Mouse (Mus musculus): ENCODE results near the gene Commd7. TPM values are rescaled to one million over a fixed set of nuclear protein-coding genes. Genes with fewer than 3 reads are reported as not detected.

The Commd7 gene
- polyA plus RNA-seq, 1 experiment from 2014 or later, result 74.8 TPM

DNA sequence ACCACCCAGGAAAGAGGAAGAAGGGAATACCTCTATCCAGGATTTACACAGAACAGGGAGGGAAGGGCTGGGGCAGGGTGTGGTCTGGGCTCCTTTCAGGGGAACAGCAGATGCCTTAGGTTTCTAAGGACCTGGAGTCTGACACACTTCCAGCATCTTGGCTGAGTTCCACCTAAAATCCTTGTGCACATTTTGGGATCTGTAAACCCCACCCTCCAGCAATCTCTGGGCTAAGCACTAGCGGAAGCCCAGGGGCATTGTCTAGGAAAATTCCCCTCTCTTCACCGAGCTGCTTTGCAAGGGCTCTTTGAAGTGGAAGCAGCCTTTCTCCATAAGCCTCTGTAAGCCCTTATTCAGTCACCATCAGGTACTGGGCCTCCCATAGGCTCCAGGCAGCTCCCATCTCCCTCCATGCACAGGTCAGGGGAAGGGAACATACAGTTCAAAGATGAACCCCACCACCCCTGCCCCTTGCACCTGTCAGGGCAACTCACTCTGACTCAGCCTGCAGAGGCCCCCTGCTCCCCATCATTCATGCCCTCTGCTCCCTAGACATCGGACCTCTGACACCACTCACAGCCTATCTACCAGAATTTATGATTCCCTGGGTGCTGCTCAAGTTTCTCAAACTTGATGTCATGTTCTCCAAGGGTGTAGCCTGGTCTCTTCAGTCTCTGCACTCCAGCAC is 19.8 kb downstream of the Commd7 start:
- 0 out of 2 replicates have a peak, but pooled peaks cover 6% of the 10 kb centered on the region for H3K4me1 ChIP-seq (replicated peaks; ENCODE audit: control insufficient read depth, insufficient read depth, low read length)
- no peak overlapping the region for H3K4me2 ChIP-seq (replicated peaks; ENCODE audit: low read depth)
- H3K36me3 ChIP-seq (ENCODE audit: control insufficient read depth, insufficient read depth), result peaks cover 12% of the 10 kb centered on the region
- H3K9me3 ChIP-seq (ENCODE audit: control insufficient read depth), result no peaks in the 10 kb centered on the region
- WGBS, result 21% methylated on average over 3 of the region's 3 CpGs
- H3K27ac ChIP-seq (ENCODE audit: low read depth, low read length), result no peak overlapping the region
- H3K9ac ChIP-seq (ENCODE audit: low read depth, low read length), result no peak overlapping the region
- TF ChIP-seq CTCF (IDR thresholded peaks at IDR 0.05; ENCODE audit: low read depth), result no peak
- ATAC-seq, result peak; percentile 59
- H3K27me3 ChIP-seq (replicated peaks; ENCODE audit: control insufficient read depth, insufficient read depth, low read length), result no peaks in the 10 kb centered on the region
- no peak overlapping the region for H3K4me3 ChIP-seq (ENCODE audit: low read depth, low read length)

DNA sequence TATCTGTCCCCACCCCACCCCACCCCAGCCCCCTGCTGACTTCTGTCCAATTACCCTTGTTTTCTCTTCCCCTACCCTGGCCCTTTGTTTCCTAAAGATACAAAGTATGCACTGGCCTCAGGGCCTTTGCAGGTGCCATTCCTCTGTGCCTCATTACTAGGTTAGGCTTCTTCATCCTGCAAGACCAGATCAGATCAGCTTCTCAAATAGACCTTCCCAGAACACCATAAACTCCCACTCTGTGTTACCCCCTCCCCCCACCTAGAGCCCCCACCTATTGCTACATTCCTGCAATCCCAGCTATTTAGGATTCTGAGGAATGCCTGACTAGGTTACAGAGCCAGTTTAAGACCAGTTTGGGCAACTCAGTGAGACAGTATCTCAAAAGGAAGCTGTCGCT is 20.8 kb downstream of the Commd7 start:
- no peak overlapping the region for H3K4me3 ChIP-seq (ENCODE audit: low read depth, low read length)
- 90% methylated on average over 1 of the region's 1 CpGs for WGBS
- H3K27ac ChIP-seq (ENCODE audit: low read depth, low read length), result no peak overlapping the region
- peaks cover 7% of the 10 kb centered on the region; the same call in 1 of the 2 replicates for H3K4me1 ChIP-seq (replicated peaks; ENCODE audit: control insufficient read depth, insufficient read depth, low read length)
- no peaks in the 10 kb centered on the region for H3K9me3 ChIP-seq (ENCODE audit: control insufficient read depth)
- no peak overlapping the region for H3K4me2 ChIP-seq (replicated peaks; ENCODE audit: low read depth)
- H3K36me3 ChIP-seq (ENCODE audit: control insufficient read depth, insufficient read depth), result peaks cover 11% of the 10 kb centered on the region
- no peak for ATAC-seq
- no peak overlapping the region for H3K9ac ChIP-seq (ENCODE audit: low read depth, low read length)
- no peaks in the 10 kb centered on the region for H3K27me3 ChIP-seq (replicated peaks; ENCODE audit: control insufficient read depth, insufficient read depth, low read length)
- TF ChIP-seq CTCF (IDR thresholded peaks at IDR 0.05; ENCODE audit: low read depth), result no peak

DNA sequence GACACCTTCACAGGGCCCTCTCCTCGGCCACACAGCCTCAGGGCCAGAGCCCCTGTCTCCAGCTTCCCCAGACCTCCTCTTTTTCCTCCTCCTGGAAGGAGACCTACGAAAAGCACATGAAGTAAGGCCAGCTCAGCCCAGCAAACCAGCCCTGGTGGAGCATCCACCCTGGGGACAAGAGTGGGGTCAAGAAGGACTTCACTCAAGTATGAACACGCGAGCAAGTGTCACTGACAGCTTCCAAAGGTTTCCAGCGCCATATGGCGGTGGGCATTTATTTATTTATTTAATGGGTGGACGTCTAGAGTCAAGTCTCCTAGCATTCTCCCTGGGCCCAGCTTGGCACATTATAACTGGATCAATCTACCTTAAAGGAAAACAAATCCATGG is 21.3 kb downstream of the Commd7 start:
- no peaks in the 10 kb centered on the region for H3K9me3 ChIP-seq (ENCODE audit: control insufficient read depth)
- H3K4me1 ChIP-seq (replicated peaks; ENCODE audit: control insufficient read depth, insufficient read depth, low read length), result peaks cover 7% of the 10 kb centered on the region; the same call in 1 of the 2 replicates
- H3K36me3 ChIP-seq (ENCODE audit: control insufficient read depth, insufficient read depth), result peaks cover 6% of the 10 kb centered on the region; the same call in 1 of the 2 replicates
- no peaks in the 10 kb centered on the region for H3K27me3 ChIP-seq (replicated peaks; ENCODE audit: control insufficient read depth, insufficient read depth, low read length)
- ATAC-seq, result no peak
- WGBS, result 72% methylated on average over 7 of the region's 7 CpGs
- no peak for TF ChIP-seq CTCF (IDR thresholded peaks at IDR 0.05; ENCODE audit: low read depth)
- H3K4me3 ChIP-seq (ENCODE audit: low read depth, low read length), result no peak overlapping the region
- no peak overlapping the region for H3K27ac ChIP-seq (ENCODE audit: low read depth, low read length)
- H3K4me2 ChIP-seq (replicated peaks; ENCODE audit: low read depth), result no peak overlapping the region
- H3K9ac ChIP-seq (ENCODE audit: low read depth, low read length), result no peak overlapping the region

DNA sequence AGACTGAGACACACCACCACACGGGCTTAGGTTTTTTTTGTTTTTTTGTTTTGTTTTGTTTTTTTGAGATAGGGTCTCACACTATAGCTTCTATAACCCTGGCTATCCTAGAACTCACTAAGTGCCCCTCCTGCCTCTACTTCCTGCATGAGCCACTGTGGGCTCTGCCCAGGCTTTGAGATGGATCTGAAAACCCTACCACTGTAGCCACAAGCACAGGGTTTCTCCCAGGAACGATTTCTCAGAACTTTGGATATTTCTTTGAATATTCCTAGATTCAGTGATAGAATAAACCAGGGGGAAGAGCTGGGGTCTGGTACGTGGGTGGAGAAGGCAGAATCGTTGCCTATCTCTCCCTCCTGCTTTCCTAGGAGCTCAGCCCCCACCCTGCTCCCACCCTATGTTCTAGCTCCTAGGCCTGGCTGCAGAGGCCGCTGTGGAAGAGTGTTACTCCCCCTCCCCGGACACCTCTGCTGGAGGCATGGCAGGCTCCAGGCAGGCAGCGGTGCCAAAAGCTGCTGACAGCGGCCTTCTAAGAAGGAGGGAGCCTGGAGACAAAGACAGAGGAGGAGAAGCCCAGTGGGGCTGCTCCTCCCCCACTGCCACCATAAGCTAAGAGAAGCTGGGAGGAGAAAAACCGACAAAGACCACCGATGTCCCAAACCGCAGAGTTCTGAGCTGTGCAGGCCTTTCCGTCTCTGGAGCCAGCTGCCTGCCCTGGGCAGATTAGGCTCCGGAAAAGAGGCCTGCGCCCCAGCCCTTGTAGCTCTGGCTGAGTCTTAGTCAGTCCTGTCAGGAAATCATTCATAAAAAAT is 21.9 kb downstream of the Commd7 start:
- no peak for ATAC-seq
- H3K4me3 ChIP-seq (ENCODE audit: low read depth, low read length), result no peak overlapping the region
- H3K9me3 ChIP-seq (ENCODE audit: control insufficient read depth), result no peaks in the 10 kb centered on the region
- H3K27me3 ChIP-seq (replicated peaks; ENCODE audit: control insufficient read depth, insufficient read depth, low read length), result no peaks in the 10 kb centered on the region
- no peak overlapping the region for H3K4me2 ChIP-seq (replicated peaks; ENCODE audit: low read depth)
- peaks cover 6% of the 10 kb centered on the region; the same call in 1 of the 2 replicates for H3K36me3 ChIP-seq (ENCODE audit: control insufficient read depth, insufficient read depth)
- WGBS, result 42% methylated on average over 14 of the region's 14 CpGs
- no peak for TF ChIP-seq CTCF (IDR thresholded peaks at IDR 0.05; ENCODE audit: low read depth)
- no peak overlapping the region; the same call in 1 of the 2 replicates for H3K27ac ChIP-seq (ENCODE audit: low read depth, low read length)
- H3K4me1 ChIP-seq (replicated peaks; ENCODE audit: control insufficient read depth, insufficient read depth, low read length), result peaks cover 7% of the 10 kb centered on the region; the same call in 1 of the 2 replicates
- H3K9ac ChIP-seq (ENCODE audit: low read depth, low read length), result no peak overlapping the region

DNA sequence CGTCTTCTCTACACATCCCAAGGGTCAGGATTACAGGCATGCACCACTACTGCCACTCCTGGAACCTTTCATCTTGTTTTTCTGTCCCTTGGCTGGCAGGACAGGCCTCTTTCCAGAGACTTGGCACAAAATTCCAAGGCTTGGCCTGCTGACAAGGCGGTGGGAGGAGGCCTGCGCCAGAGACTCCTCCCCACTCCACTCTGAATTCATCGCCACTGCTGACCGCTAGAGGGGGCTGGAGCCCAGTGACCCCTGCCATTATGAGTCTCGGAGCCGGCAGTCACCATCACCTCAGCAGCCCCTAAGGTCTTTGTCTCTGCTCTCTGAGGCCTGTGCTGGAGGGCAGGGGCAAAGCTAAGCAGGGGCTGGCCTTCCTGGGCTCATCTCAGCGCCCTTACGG is 23.0 kb downstream of the Commd7 start:
- TF ChIP-seq CTCF (IDR thresholded peaks at IDR 0.05; ENCODE audit: low read depth), result peak; percentile 95
- Histone ChIP-seq H3K4me3 (ENCODE audit: low read depth, low read length) (no peak overlapping the region), H3K9ac (ENCODE audit: low read depth, low read length) (no peak overlapping the region), H3K36me3 (ENCODE audit: control insufficient read depth, insufficient read depth) (no peaks in the 10 kb centered on the region), H3K4me2 (replicated peaks; ENCODE audit: low read depth) (no peak overlapping the region), H3K4me1 (replicated peaks; ENCODE audit: control insufficient read depth, insufficient read depth, low read length) (peaks cover 7% of the 10 kb centered on the region; the same call in 1 of the 2 replicates), H3K9me3 (ENCODE audit: control insufficient read depth) (no peaks in the 10 kb centered on the region), H3K27ac (ENCODE audit: low read depth, low read length) (no peak overlapping the region), H3K27me3 (replicated peaks; ENCODE audit: control insufficient read depth, insufficient read depth, low read length) (no peaks in the 10 kb centered on the region)
- 17% methylated on average over 9 of the region's 9 CpGs for WGBS
- peak; percentile 50 for ATAC-seq

DNA sequence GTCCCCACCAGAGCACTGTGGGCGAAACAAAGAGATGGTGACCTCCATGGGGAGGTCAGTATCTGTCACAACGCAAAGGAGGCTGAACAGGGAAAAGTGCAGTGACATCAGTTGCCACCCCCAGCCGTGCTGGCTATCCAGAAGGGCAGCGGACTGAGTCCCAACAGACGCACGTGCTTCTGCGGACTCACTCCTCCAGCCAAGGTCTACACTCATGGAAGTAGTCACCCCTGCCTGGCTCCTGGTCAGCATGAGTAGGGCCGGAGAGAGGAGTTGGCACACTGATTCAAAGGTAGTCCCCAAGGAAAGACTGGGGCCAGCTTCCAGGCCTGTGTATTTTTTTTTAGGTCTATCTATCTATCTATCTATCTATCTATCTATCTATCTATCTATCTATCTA is 23.5 kb downstream of the Commd7 start:
- Histone ChIP-seq H3K4me3 (ENCODE audit: low read depth, low read length) (no peak overlapping the region), H3K4me1 (replicated peaks; ENCODE audit: control insufficient read depth, insufficient read depth, low read length) (peaks cover 7% of the 10 kb centered on the region; the same call in 1 of the 2 replicates), H3K4me2 (replicated peaks; ENCODE audit: low read depth) (no peak overlapping the region), H3K27me3 (replicated peaks; ENCODE audit: control insufficient read depth, insufficient read depth, low read length) (no peaks in the 10 kb centered on the region), H3K9ac (ENCODE audit: low read depth, low read length) (no peak overlapping the region), H3K36me3 (ENCODE audit: control insufficient read depth, insufficient read depth) (no peaks in the 10 kb centered on the region), H3K27ac (ENCODE audit: low read depth, low read length) (no peak overlapping the region), H3K9me3 (ENCODE audit: control insufficient read depth) (no peaks in the 10 kb centered on the region)
- no peak for TF ChIP-seq CTCF (IDR thresholded peaks at IDR 0.05; ENCODE audit: low read depth)
- WGBS, result 91% methylated on average over 8 of the region's 8 CpGs
- no peak for ATAC-seq

Data from intestine, postnatal 0 days (tissue).